Mouse (Mus musculus) kidney, postnatal 4 days (tissue): ENCODE data around the gene Gm21969.
A peak's percentile ranks its signal among the peaks of the same experiment; 100 is the strongest.

Experiments
- DNase-seq, 2 experiments: peaks; one replicate each; pipeline ENCODE4 v3.0.0; 2021; ENCODE audit warnings: mixed read lengths in 2 of 2

Gene Gm21969

GRCm38 (mm10) chr4:139587370-139587769, 15.6 kb upstream of the Gm21969 start:
- peak; percentile 55 to 69 for DNase-seq

GRCm38 (mm10) chr4:139587773-139588172, 15.2 kb upstream of the Gm21969 start:
- DNase-seq = no peak

- no peak for DNase-seq
Observed at GRCm38 (mm10) chr4:139589351-139590027, 13.5 kb upstream of the Gm21969 start.

GRCm38 (mm10) chr4:139590446-139590845, 12.5 kb upstream of the Gm21969 start:
- DNase-seq = no peak

- DNase-seq = no peak
Observed at GRCm38 (mm10) chr4:139592895-139593294, 10.1 kb upstream of the Gm21969 start.

GRCm38 (mm10) chr4:139593383-139593782, 9.6 kb upstream of the Gm21969 start:
- no peak for DNase-seq

GRCm38 (mm10) chr4:139594062-139594461, 8.9 kb upstream of the Gm21969 start:
- no peak for DNase-seq

- DNase-seq = no peak
Observed at GRCm38 (mm10) chr4:139596715-139597114, 6.3 kb upstream of the Gm21969 start.

GRCm38 (mm10) chr4:139597286-139598284, 5.4 kb upstream of the Gm21969 start:
- DNase-seq = peak; percentile 25 to 37

GRCm38 (mm10) chr4:139598356-139598755, 4.6 kb upstream of the Gm21969 start:
- DNase-seq = peak; percentile 25 to 47

- peak; percentile 96 to 98 for DNase-seq
Observed at GRCm38 (mm10) chr4:139598950-139599518, 4.0 kb upstream of the Gm21969 start.

GRCm38 (mm10) chr4:139601519-139602356, 1.2 kb upstream of the Gm21969 start:
- no peak for DNase-seq

- no peak for DNase-seq
Observed at GRCm38 (mm10) chr4:139605216-139605615, 2.2 kb downstream of the Gm21969 start.

- no peak for DNase-seq
Observed at GRCm38 (mm10) chr4:139606732-139607131, 3.7 kb downstream of the Gm21969 start.

- no peak for DNase-seq
Observed at GRCm38 (mm10) chr4:139608975-139609374, 6.0 kb downstream of the Gm21969 start.

GRCm38 (mm10) chr4:139610954-139611353, 8.0 kb downstream of the Gm21969 start:
- no peak for DNase-seq

GRCm38 (mm10) chr4:139611542-139611953, 8.6 kb downstream of the Gm21969 start:
- peak; percentile 92 for DNase-seq

GRCm38 (mm10) chr4:139614524-139615260, 11.7 kb downstream of the Gm21969 start:
- no peak for DNase-seq

- peak in 1 of 2 experiments; percentile 70 for DNase-seq
Observed at GRCm38 (mm10) chr4:139616276-139617000, 13.5 kb downstream of the Gm21969 start.

GRCm38 (mm10) chr4:139617001-139617364, 14.0 kb downstream of the Gm21969 start:
- no peak for DNase-seq

- DNase-seq = no peak
Observed at GRCm38 (mm10) chr4:139619765-139620164, 16.8 kb downstream of the Gm21969 start.
